Mouse (Mus musculus) heart, adult 18-20 months (tissue): ENCODE results near the gene Ash1l. TPM values are rescaled to one million over a fixed set of nuclear protein-coding genes. Genes with fewer than 3 reads are reported as not detected.

Source experiments
- DNase-seq, 2 experiments: peaks; one replicate each; pipeline ENCODE4 v3.0.0; 2021 to 2022; ENCODE audit warnings: mixed read lengths in 1 of 2
- long read RNA-seq, 2 experiments: library from polyadenylated mRNA; stranded (forward); transcript quantifications; one replicate each; pipeline ENCODE4 v2.0.0; 2021
- total RNA-seq, 2 experiments: library from RNA; stranded (reverse); gene quantifications; 2 replicates each; pipeline ENCODE4 v1.2.3; 2021

Ash1l gene
- total RNA-seq: 10 to 100 TPM; 37.3 to 40.2 TPM
- long read RNA-seq, experiment 1, partial matches to known transcripts: 1 of 2 reads
- long read RNA-seq, experiment 1, other reads (novel, unspliced or antisense): 1 of 2 reads
- long read RNA-seq, experiment 2, partial matches to known transcripts: 1 of 3 reads
- long read RNA-seq, experiment 2, other reads (novel, unspliced or antisense): 2 of 3 reads

GRCm38 (mm10) chr3:88950576-88951326 lies at the start of gene Ash1l, which contains the start of gene Dap3:
TSS of gene Ash1l (plus strand) at chr3:88950622.
TSS of gene Dap3 (minus strand) at chr3:88951181.
- peak; percentile 82 to 86 for DNase-seq

DNA sequence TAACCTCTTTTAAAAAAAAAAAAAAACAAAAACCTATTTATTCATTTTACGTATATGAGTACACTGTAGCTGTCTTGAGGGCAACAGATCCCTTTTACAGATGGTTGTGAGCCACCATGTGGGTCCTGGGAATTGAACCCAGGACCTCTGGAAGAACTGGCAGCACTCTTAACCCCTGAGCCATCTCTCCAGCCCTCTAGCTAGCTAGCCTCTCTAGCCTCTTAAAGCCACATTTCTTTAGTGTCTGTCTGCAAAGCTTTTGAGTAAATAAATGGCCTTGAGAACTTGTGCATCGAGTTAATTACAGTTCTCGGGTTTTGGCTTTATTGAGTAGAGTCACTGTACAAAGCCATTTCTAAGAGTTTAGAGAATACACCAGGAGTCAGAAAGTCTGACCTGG lies 45.6 kb upstream of the Ash1l start:
- no peak for DNase-seq

GRCm38 (mm10) chr3:88905209-88905608 lies 45.2 kb upstream of the Ash1l start:
- DNase-seq: no peak

DNA sequence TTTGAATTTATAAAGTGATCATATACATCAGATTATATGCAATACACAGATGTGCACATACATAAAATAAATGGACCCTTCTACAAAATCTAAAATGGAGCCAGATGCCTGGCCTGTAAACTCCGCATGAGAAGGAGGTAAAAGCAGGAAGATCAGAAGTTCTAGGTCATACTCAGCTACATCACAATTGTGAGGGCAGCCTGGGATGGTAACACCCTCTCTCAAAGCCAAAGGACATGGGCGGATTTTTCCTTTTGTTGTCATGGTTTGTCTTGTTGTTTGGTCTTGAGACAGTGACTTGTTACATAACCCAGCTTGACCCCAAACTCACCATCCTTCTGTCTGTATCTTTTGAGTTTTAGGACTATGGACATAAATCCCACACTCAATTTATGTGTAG lies 44.7 kb upstream of the Ash1l start:
- DNase-seq: no peak

DNA sequence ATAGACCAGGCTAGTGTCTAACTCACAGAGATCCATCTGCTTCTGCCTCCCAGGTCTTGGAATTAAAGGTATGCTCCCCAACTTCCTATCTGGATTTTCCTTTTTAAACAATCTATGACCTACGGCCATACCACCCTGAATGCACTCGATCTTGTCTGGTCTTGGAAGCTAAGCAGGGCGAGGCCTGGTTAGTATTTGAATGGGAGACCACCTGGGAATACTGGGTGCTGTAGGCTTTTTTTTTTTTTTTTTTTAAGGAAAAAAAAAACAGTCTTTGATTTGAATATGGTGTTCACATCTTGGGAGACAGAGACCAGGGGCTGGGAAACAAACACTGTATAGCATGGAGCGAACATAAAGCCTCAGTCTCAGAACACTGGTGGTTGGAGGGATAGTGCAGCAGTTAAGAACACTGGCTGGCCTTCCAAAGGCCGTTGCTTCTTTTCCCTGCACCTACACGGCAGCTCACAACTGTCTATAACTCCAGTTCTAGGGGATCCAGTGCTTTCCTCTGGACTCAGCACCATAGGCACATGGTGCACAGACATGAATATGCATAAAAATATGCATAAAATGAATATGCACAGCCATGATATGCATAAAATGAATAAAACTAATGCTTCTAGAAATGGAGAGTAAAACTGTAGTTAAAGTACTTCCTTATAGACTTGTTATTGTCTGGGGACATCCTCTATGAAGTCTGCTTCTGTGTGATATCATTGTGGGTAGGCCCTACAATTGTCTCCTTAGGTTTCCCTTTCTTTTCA lies 43.8 kb upstream of the Ash1l start:
- no peak for DNase-seq

DNA sequence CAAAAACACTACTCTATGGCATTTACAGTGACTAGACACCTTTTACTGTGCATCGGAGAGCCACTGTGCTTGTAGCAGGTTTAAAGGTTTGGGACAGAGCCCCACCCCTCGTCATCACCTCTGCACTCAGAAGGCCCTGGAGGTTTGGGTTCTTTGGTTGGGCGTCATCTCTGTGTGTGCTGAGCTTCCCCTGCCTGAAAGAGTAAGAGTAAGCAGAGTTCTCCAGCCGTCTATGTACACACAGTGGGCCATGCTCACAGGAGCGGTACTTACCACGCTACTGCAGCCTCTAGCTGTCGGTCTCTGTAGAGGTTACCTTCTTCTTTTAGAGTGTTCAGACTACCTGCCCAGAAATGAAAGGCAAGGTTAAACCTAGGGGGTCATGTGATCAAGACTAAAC lies 37.8 kb upstream of the Ash1l start:
- DNase-seq: no peak

DNA sequence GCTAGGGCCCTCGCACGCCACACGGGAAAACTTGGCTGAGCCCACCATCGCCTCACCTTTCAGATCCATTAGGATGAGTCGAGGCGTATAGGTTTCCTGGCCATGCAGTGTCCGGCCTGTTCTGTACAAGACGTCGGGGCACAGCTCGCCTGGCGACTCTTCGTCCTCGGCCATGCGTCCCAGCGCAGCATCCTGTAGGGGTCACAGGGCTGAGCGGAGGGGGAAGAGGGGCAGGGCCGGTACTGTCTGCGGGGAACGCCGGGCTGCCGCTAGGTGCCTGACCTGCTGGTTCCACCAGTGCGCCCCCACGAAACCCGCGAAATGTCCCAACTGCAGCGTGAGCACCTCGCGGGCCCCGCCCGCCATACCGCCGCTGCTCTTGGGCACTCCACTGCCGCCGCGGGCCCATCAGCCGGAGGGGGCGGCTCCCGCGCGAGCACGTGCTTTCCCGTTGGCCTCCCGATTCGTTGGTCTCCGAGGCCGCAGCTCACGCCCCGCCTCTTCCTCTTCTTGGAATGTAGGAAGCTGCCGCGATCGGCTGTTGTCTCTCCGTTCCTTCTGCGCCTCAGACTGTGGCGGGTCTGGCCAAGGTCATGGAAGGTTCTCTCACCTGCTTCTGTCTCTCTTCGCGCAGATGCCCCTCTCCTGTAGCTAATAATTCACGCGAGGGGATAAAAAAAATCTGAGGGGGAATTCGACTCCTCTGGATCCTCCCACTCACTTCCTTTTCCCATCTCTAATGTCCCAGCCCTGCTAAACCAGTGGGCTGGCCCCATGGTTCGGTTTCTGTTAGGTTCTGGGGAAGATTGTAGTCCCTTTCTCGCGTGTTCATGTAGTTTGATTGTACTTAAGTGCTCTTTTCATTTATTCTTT lies 36.7 kb upstream of the Ash1l start, which contains the start of gene Msto1:
Gene Msto1, minus strand, starts transcription at position 489 of the 873 bp plus-strand sequence.
- DNase-seq: peak; percentile 94 to 96

DNA sequence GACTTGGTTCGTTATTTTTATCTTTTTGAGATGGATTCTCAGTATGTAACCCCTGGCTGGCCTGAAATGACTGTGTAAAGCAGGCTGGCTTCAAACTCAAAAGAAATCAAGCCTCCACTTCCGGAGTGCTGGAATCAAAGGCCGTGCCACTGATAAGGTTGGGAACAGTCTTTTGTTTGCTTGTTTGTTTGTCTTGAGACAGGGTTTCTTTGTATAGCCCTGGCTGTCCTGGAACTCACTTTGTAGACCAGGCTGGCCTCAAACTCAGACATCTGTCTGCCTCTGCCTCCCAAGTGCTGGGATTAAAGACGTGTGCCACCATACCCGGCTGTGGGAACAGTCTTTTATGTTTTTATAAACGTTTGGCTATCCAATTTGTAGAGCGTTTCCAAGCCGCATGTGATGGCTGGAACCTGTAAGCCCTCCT lies 36.0 kb upstream of the Ash1l start:
- DNase-seq: no peak

DNA sequence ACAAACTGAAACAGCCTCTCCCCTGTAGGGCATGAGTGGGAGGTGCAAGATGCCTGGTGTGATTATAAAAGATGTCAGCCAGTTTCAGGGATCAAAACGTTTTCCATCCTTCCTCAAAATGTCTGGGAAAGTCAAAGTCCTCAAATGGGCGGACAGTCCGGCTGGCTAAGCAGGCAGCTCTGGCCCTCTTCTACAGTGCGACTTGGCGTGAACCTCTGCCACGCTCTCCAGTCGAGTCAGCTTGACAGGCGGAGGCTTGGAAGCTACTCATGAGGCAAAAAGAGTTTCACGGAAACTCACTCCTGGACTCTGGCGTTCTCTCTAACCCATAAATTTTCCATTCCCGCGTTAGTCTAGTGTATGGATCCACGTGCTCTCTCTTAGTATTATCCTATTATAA lies 31.4 kb upstream of the Ash1l start:
- DNase-seq: no peak

DNA sequence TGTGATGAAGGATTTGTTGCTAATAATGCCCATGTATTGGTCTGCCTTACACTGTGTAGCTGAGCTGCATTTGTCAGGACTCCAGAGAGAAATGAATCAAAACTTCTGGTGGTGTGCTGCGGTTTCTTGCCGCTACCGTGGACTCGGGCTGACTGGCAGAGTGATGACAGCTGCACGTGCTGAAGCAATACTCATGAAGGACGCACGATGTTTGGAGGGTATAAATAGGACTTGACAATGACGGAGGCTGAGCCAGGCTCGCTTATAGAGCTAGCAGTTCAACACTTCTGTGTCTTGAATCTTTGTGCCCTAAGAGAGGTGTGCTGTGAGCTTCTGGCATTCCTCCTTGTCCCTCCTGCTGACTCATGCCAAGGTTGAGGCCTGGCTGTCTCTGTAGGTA lies 29.0 kb upstream of the Ash1l start:
- no peak for DNase-seq

- DNase-seq: peak in 1 of 2 experiments; percentile 41
Measured at GRCm38 (mm10) chr3:88923989-88924591, 26.3 kb upstream of the Ash1l start.

DNA sequence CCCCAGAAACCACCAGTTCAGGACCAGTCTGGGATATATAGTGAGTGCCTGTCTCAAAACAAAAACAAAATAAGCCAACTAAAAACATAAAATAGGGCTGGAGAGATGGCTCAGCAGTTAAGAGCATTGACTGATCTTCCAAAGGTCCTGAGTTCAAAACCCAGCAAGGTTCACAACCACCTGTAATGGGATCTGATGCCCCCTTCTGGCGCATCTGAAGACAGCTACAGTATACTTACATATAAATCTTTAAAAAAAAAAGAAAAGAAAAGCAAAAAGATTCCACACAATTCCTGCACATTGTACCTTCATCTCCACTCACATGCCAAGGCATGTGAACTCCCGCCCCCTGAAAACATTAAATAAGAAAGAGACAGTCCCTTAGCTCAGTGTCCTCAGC lies 24.8 kb upstream of the Ash1l start:
- no peak for DNase-seq

- no peak for DNase-seq
Measured at GRCm38 (mm10) chr3:88929501-88929900, 20.9 kb upstream of the Ash1l start.

GRCm38 (mm10) chr3:88939071-88939470 lies 11.4 kb upstream of the Ash1l start:
- DNase-seq: no peak

- peak; percentile 16 to 54 for DNase-seq
Measured at GRCm38 (mm10) chr3:88939749-88940148, 10.7 kb upstream of the Ash1l start.

- no peak for DNase-seq
Measured at GRCm38 (mm10) chr3:88942316-88942880, 8.0 kb upstream of the Ash1l start.

DNA sequence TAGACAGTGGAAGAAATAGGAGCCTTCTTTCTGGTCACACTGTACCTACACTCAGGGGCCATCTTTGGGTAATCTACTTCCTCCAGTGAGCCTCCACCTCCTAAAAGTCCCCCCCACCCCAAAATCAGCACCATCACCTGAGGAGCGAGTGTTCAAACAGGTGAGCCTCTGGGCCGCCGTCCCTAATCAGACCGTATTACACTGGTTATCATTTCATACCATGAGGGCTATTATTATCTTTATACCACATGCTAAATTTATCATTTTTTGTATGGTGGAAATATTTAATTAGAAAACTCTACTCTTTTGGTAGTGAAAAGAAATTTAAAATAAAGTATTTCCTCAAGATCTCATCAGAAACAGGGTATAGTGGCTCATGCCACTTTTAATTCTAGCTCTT lies 6.3 kb upstream of the Ash1l start:
- no peak for DNase-seq

- peak; percentile 94 to 95 for DNase-seq
Measured at GRCm38 (mm10) chr3:88949786-88950575, 441 bp upstream of the Ash1l start.

GRCm38 (mm10) chr3:88951327-88951800 lies 942 bp downstream of the Ash1l start:
- DNase-seq: no peak

- no peak for DNase-seq
Measured at GRCm38 (mm10) chr3:88953246-88953645, 2.8 kb downstream of the Ash1l start.
